Mouse (Mus musculus) CH12.LX (cell line): ENCODE results near the gene Cradd. TPM values are rescaled to one million over a fixed set of nuclear protein-coding genes. Genes with fewer than 3 reads are reported as not detected.

Experiments used
- DNase-seq: peaks from one replicate; pipeline ENCODE4 v3.0.0-alpha.2; 2013; ENCODE audit errors: extremely low read depth
- H3K27ac ChIP-seq: 2 replicates; pipeline ENCODE4 v1.5.1; 2012; ENCODE audit warnings: low read depth, mild to moderate bottlenecking, control low read depth, moderate library complexity; ENCODE audit not compliant: insufficient read depth
- H3K27me3 ChIP-seq: replicated peaks from 2 replicates; pipeline ENCODE3; 2012; ENCODE audit warnings: inconsistent platforms
- H3K36me3 ChIP-seq, 2 experiments: replicated peaks in 1 of 2; 2 replicates each; pipeline versions ENCODE3 to v1.6.1; 2012; ENCODE audit warnings: inconsistent platforms in 1 of 2, low read length in 1 of 2, mild to moderate bottlenecking in 1 of 2, mixed read lengths in 1 of 2, moderate library complexity in 1 of 2; ENCODE audit not compliant: control insufficient read depth in 1 of 2, insufficient read depth in 1 of 2
- H3K4me1 ChIP-seq, 2 experiments: 2 replicates each; pipeline ENCODE4 v1.6.1; 2012; ENCODE audit warnings: inconsistent platforms in 1 of 2, moderate library complexity in 1 of 2; ENCODE audit not compliant: insufficient read depth in 2 of 2, control insufficient read depth in 1 of 2
- H3K4me2 ChIP-seq: 2 replicates; pipeline ENCODE4 v1.6.1; 2012; ENCODE audit warnings: low read depth, mild to moderate bottlenecking, control low read depth; ENCODE audit not compliant: poor library complexity, insufficient read depth, severe bottlenecking
- H3K4me3 ChIP-seq, 3 experiments: fragments of 150-350 bp in 1 of 3; sonication (generic) in 1 of 3; replicated peaks in 1 of 3; 2 replicates each; pipeline versions ENCODE3 to v1.5.1; 2011 to 2012; ENCODE audit warnings: low read depth in 2 of 3, low read length in 2 of 3, mild to moderate bottlenecking in 2 of 3, moderate library complexity in 2 of 3, control low read depth in 1 of 3, improper control_type of control experiment in 1 of 3, inconsistent platforms in 1 of 3, mixed read lengths in 1 of 3; ENCODE audit not compliant: poor library complexity in 1 of 3
- H3K79me2 ChIP-seq: replicated peaks from 2 replicates; pipeline ENCODE4 v1.6.1; 2012; ENCODE audit warnings: mild to moderate bottlenecking, moderate library complexity; ENCODE audit not compliant: control insufficient read depth, poor library complexity, insufficient read depth, severe bottlenecking; ENCODE audit errors: extremely low read depth
- H3K9ac ChIP-seq: 2 replicates; pipeline ENCODE4 v1.6.1; 2012; ENCODE audit warnings: low read depth, mild to moderate bottlenecking, control low read depth, moderate library complexity; ENCODE audit not compliant: insufficient read depth
- H3K9me3 ChIP-seq: replicated peaks from 2 replicates; pipeline ENCODE3; 2012; ENCODE audit warnings: low read length, inconsistent platforms, mixed read lengths
- BHLHE40 ChIP-seq: IDR thresholded peaks from 2 replicates; pipeline ENCODE4 v1.6.1; 2011; ENCODE audit warnings: mild to moderate bottlenecking, low read depth, low read length, improper control_type of control experiment
- ELF1 ChIP-seq: IDR thresholded peaks from 2 replicates; pipeline ENCODE4 v1.6.1; 2014; ENCODE audit warnings: low read depth, mild to moderate bottlenecking, inconsistent platforms, low read length, improper control_type of control experiment
- ETS1 ChIP-seq: conservative IDR thresholded peaks from 2 replicates; pipeline ENCODE4 v1.6.1; 2012; ENCODE audit warnings: low read depth, mild to moderate bottlenecking, inconsistent platforms, low read length, improper control_type of control experiment, moderate library complexity
- MAFK ChIP-seq: IDR thresholded peaks from 2 replicates; pipeline ENCODE4 v1.6.1; 2011; ENCODE audit warnings: low read length, improper control_type of control experiment; ENCODE audit not compliant: insufficient replicate concordance
- MAZ ChIP-seq: IDR thresholded peaks from 2 replicates; pipeline ENCODE4 v1.6.1; 2012; ENCODE audit warnings: low read depth, mild to moderate bottlenecking, inconsistent platforms, low read length, improper control_type of control experiment, moderate library complexity
- MYC ChIP-seq: IDR thresholded peaks from 2 replicates; pipeline ENCODE4 v1.6.1; 2011; ENCODE audit warnings: low read depth, mild to moderate bottlenecking, improper control_type of control experiment, low read length
- NELFE ChIP-seq: IDR thresholded peaks from 2 replicates; pipeline ENCODE4 v1.6.1; 2011; ENCODE audit warnings: low read depth, low read length, improper control_type of control experiment
- NRF1 ChIP-seq: IDR thresholded peaks from 2 replicates; pipeline ENCODE4 v1.6.1; 2014; ENCODE audit warnings: low read depth, mild to moderate bottlenecking, inconsistent platforms, low read length, improper control_type of control experiment, moderate library complexity
- RAD21 ChIP-seq: IDR thresholded peaks from 2 replicates; pipeline ENCODE4 v1.6.1; 2011; ENCODE audit warnings: low read depth, mild to moderate bottlenecking, low read length, improper control_type of control experiment, moderate library complexity
- SMC3 ChIP-seq: IDR thresholded peaks from 2 replicates; pipeline ENCODE4 v1.6.1; 2011; ENCODE audit warnings: low read depth, low read length, improper control_type of control experiment
- UBTF ChIP-seq: IDR thresholded peaks from 2 replicates; pipeline ENCODE4 v1.6.1; 2012; ENCODE audit warnings: low read depth, mild to moderate bottlenecking, inconsistent platforms, low read length, improper control_type of control experiment, moderate library complexity
- USF1 ChIP-seq: IDR thresholded peaks from 2 replicates; pipeline ENCODE4 v1.6.1; 2014; ENCODE audit warnings: low read depth, mild to moderate bottlenecking, inconsistent platforms, low read length, improper control_type of control experiment
- ZC3H11A ChIP-seq: IDR thresholded peaks from 2 replicates; pipeline ENCODE4 v1.6.1; 2012; ENCODE audit warnings: low read depth, mild to moderate bottlenecking, inconsistent platforms, low read length, improper control_type of control experiment
- ZKSCAN1 ChIP-seq: IDR thresholded peaks from 2 replicates; pipeline ENCODE4 v1.6.1; 2012; ENCODE audit warnings: low read depth, inconsistent platforms, low read length, improper control_type of control experiment, borderline replicate concordance
- ZMIZ1 ChIP-seq: IDR thresholded peaks from 2 replicates; pipeline ENCODE4 v1.6.1; 2012; ENCODE audit warnings: low read depth, mild to moderate bottlenecking, inconsistent platforms, low read length, improper control_type of control experiment
- ZNF384 ChIP-seq: IDR thresholded peaks from 2 replicates; pipeline ENCODE4 v1.6.1; 2012; ENCODE audit warnings: low read depth, low read length, improper control_type of control experiment, inconsistent platforms
- dilution Hi-C: fragments of 300-500 bp; cut with MboI; formaldehyde crosslinking; loops from 2 replicates; pipeline ENCODE4 v1.14.3; 2020; ENCODE audit warnings: low sequenced_read_pairs; ENCODE audit not compliant: extremely low pct_unique_long_range_greater_than_20kb, extremely low pct_ligation_motif_present
- in situ Hi-C: fragments of 300-500 bp; cut with MboI; formaldehyde crosslinking; loops from 3 replicates; pipeline ENCODE4 v1.14.3; 2019; ENCODE audit warnings: low sequenced_read_pairs, low pct_ligation_motif_present, low pct_unique_long_range_greater_than_20kb, mixed read lengths
- polyA plus RNA-seq: library from polyadenylated mRNA; unstranded; fragments of >175 nt; gene quantifications from 2 replicates; pipeline ENCODE4 v1.2.1, GENCODE M21; 2012; ENCODE audit warnings: low read depth; ENCODE audit not compliant: insufficient read length
- total RNA-seq, 2 experiments: library from RNA; depleted of rRNA; stranded (reverse); fragments of 300-350 nt in 1 of 2; fragments of >200 nt in 1 of 2; gene quantifications; 2 replicates each; pipeline ENCODE4 v1.2.3; 2012 to 2014

Cradd gene
- total and polyA plus RNA-seq, 3 experiments = 5.6 to 8.8 (median 5.6) TPM

- TF ChIP-seq SMC3 = no peak
- TF ChIP-seq USF1 = no peak
- TF ChIP-seq BHLHE40 = no peak
- TF ChIP-seq UBTF = no peak
- no peak for TF ChIP-seq ELF1
- TF ChIP-seq ZMIZ1 = no peak
- no peak for TF ChIP-seq ZC3H11A
- TF ChIP-seq MYC = no peak
- TF ChIP-seq MAZ = no peak
- TF ChIP-seq ZKSCAN1 = no peak
- TF ChIP-seq NRF1 = no peak
- TF ChIP-seq MAFK = no peak
- no peak for TF ChIP-seq NELFE
- TF ChIP-seq RAD21 = no peak
- Histone ChIP-seq H3K79me2 (no peaks in the 10 kb centered on the region), H3K9ac (no peak overlapping the region), H3K36me3 (no peaks in the 10 kb centered on the region), H3K4me1 (peaks cover 13 to 41% of the 10 kb centered on the region in 2 experiments), H3K27me3 (no peaks in the 10 kb centered on the region), H3K4me3 (no peak overlapping the region), H3K4me2 (no peak overlapping the region), H3K9me3 (no peaks in the 10 kb centered on the region), H3K27ac (no peak overlapping the region)
- dilution Hi-C loops = no loop called here
- no peak for DNase-seq
- in situ Hi-C loops = no loop called here
These were observed 110.1 kb downstream of the Cradd start for GRCm38 (mm10) chr10:95213820-95214219.

- DNase-seq = peak; percentile 50
- Histone ChIP-seq H3K4me1 (peaks cover 13 to 41% of the 10 kb centered on the region in 2 experiments), H3K27me3 (no peaks in the 10 kb centered on the region), H3K36me3 (no peaks in the 10 kb centered on the region), H3K27ac (no peak overlapping the region), H3K4me3 (no peak overlapping the region), H3K4me2 (no peak overlapping the region), H3K79me2 (no peaks in the 10 kb centered on the region)
- in situ Hi-C loops = no loop called here
- TF ChIP-seq ETS1 (peak; percentile 68), ZNF384 (no peak), BHLHE40 (peak; percentile 80), MYC (no peak)
- TF ChIP-seq, all 38 proteins: peak for 2
- dilution Hi-C loops = no loop called here
- H3K9me3 ChIP-seq = no peaks in the 10 kb centered on the region
- 0 out of 2 replicates have a peak overlapping the region, but pooled peaks have one; percentile 10 for H3K9ac ChIP-seq
These were observed 110.6 kb downstream of the Cradd start for GRCm38 (mm10) chr10:95213311-95213710.
